Mouse (Mus musculus) limb, embryonic 13.5 days (tissue): ENCODE measurements around the gene Folr2. TPM values are rescaled to one million over a fixed set of nuclear protein-coding genes. Genes with fewer than 3 reads are reported as not detected.
A peak's percentile ranks its signal among the peaks of the same experiment; 100 is the strongest.

Source experiments
- ATAC-seq: fragments of 200-750 bp; cut with Nextera tagmentation; 2 replicates; pipeline ENCODE4 v1.8.0; 2017; ENCODE audit warnings: low read depth, moderate number of reproducible peaks, moderate TSS enrichment; ENCODE audit not compliant: low FRiP score
- H3K27ac ChIP-seq: fragments of 300-500 bp; sonication (generic); 2 replicates; pipeline ENCODE4 v1.5.1; 2015; ENCODE audit warnings: inconsistent platforms, mild to moderate bottlenecking, moderate library complexity
- H3K27me3 ChIP-seq: fragments of 300-500 bp; sonication (generic); 2 replicates; pipeline ENCODE4 v1.6.1; 2015; ENCODE audit warnings: mild to moderate bottlenecking, inconsistent platforms
- H3K36me3 ChIP-seq: fragments of 300-500 bp; sonication (generic); 2 replicates; pipeline ENCODE4 v1.6.1; 2015; ENCODE audit warnings: inconsistent platforms, mild to moderate bottlenecking, moderate library complexity
- H3K4me1 ChIP-seq: fragments of 300-500 bp; sonication (generic); 2 replicates; pipeline ENCODE4 v1.6.1; 2015; ENCODE audit warnings: inconsistent platforms
- H3K4me2 ChIP-seq: fragments of 300-500 bp; sonication (generic); replicated peaks from 2 replicates; pipeline ENCODE4 v1.6.1; 2015; ENCODE audit warnings: inconsistent platforms, mild to moderate bottlenecking, moderate library complexity
- H3K4me3 ChIP-seq: fragments of 300-500 bp; sonication (generic); 2 replicates; pipeline ENCODE4 v1.5.1; 2015; ENCODE audit warnings: moderate library complexity, mild to moderate bottlenecking, inconsistent platforms
- H3K9ac ChIP-seq: fragments of 300-500 bp; sonication (generic); 2 replicates; pipeline ENCODE4 v1.6.1; 2015; ENCODE audit warnings: mild to moderate bottlenecking, inconsistent platforms
- H3K9me3 ChIP-seq: fragments of 300-500 bp; sonication (generic); 2 replicates; pipeline ENCODE4 v1.6.1; 2016; ENCODE audit warnings: inconsistent platforms
- WGBS: fragments of 180-500 bp; shearing (Covaris S2); methylation state at CpG from one replicate; pipeline ENCODE4 v1.1.7; 2015; 5-methylcytosine and 5-hydroxymethylcytosine counted together
- polyA plus RNA-seq: library from polyadenylated mRNA; unstranded; fragments of >200 nt; fragmentation: Nextera tagmentation; extraction: Ambion mirVana; gene quantifications from 2 replicates; pipeline ENCODE4 v1.2.1, GENCODE M21; 2015

Folr2 gene
- polyA plus RNA-seq, 1 experiment from 2014 or later, result 0.51 TPM

- Histone ChIP-seq H3K36me3 (peaks cover 47% of the 10 kb centered on the region), H3K4me1 (peaks cover 36% of the 10 kb centered on the region), H3K4me3 (peak overlapping the region; percentile 96), H3K27ac (0 out of 2 replicates have a peak overlapping the region, but pooled peaks have one; percentile 15), H3K9me3 (no peaks in the 10 kb centered on the region), H3K27me3 (no peaks in the 10 kb centered on the region), H3K9ac (peak overlapping the region; percentile 98), H3K4me2 (peak overlapping the region; percentile 69)
- ATAC-seq, result no peak
- 52% methylated on average over 3 of the region's 3 CpGs for WGBS
Observed at GRCm38 (mm10) chr7:101834903-101835302, 22.1 kb downstream of the Folr2 start.

- Histone ChIP-seq H3K36me3 (peaks cover 56% of the 10 kb centered on the region), H3K9me3 (no peaks in the 10 kb centered on the region), H3K27ac (peak overlapping the region; percentile 52), H3K4me3 (peak overlapping the region; percentile 96; the same call in 1 of the 2 replicates), H3K27me3 (no peaks in the 10 kb centered on the region), H3K9ac (peak overlapping the region; percentile 98; the same call in 1 of the 2 replicates), H3K4me2 (peak overlapping the region; percentile 69), H3K4me1 (peaks cover 35% of the 10 kb centered on the region)
- WGBS, result 62% methylated on average over 3 of the region's 3 CpGs
- no peak for ATAC-seq
Observed at GRCm38 (mm10) chr7:101833916-101834584, 22.9 kb downstream of the Folr2 start.

- Histone ChIP-seq H3K27ac (no peak overlapping the region), H3K36me3 (peaks cover 63% of the 10 kb centered on the region)
- WGBS, result 68% methylated on average over 5 of the region's 5 CpGs
Observed at GRCm38 (mm10) chr7:101833352-101833751, 23.6 kb downstream of the Folr2 start.

GRCm38 (mm10) chr7:101832372-101832771 is 24.6 kb downstream of the Folr2 start:
- no peak overlapping the region for H3K4me2 ChIP-seq
- H3K27me3 ChIP-seq, result no peaks in the 10 kb centered on the region
- no peaks in the 10 kb centered on the region for H3K9me3 ChIP-seq
- no peak overlapping the region for H3K9ac ChIP-seq
- ATAC-seq, result no peak
- peaks cover 72% of the 10 kb centered on the region for H3K36me3 ChIP-seq
- no peak overlapping the region for H3K4me3 ChIP-seq
- H3K4me1 ChIP-seq, result peaks cover 27% of the 10 kb centered on the region
- 93% methylated on average over 4 of the region's 4 CpGs for WGBS
- H3K27ac ChIP-seq, result no peak overlapping the region

More at GRCm38 (mm10) chr7:101833352-101833751, 23.6 kb downstream of the Folr2 start:
- H3K4me3 ChIP-seq, result no peak overlapping the region; the same call in 1 of the 2 replicates
- no peak for ATAC-seq
- H3K9ac ChIP-seq, result no peak overlapping the region; the same call in 1 of the 2 replicates
- peaks cover 28% of the 10 kb centered on the region for H3K4me1 ChIP-seq
- H3K4me2 ChIP-seq, result peak overlapping the region; percentile 69
- H3K9me3 ChIP-seq, result no peaks in the 10 kb centered on the region
- no peaks in the 10 kb centered on the region for H3K27me3 ChIP-seq

- Histone ChIP-seq H3K9me3 (no peaks in the 10 kb centered on the region), H3K9ac (no peak overlapping the region), H3K36me3 (peaks cover 82% of the 10 kb centered on the region), H3K27ac (no peak overlapping the region), H3K4me3 (no peak overlapping the region), H3K4me2 (no peak overlapping the region), H3K4me1 (peaks cover 27% of the 10 kb centered on the region), H3K27me3 (no peaks in the 10 kb centered on the region)
- no peak for ATAC-seq
- 95% methylated on average over 8 of the region's 8 CpGs for WGBS
Observed at GRCm38 (mm10) chr7:101831437-101831836, 25.6 kb downstream of the Folr2 start.

GRCm38 (mm10) chr7:101830373-101830772 is 26.6 kb downstream of the Folr2 start:
- no peak for ATAC-seq
- 98% methylated on average over 3 of the region's 3 CpGs for WGBS
- Histone ChIP-seq H3K27me3 (no peaks in the 10 kb centered on the region), H3K9me3 (no peaks in the 10 kb centered on the region), H3K4me2 (no peak overlapping the region), H3K36me3 (peaks cover 92% of the 10 kb centered on the region), H3K4me3 (no peak overlapping the region), H3K9ac (no peak overlapping the region), H3K4me1 (peaks cover 21% of the 10 kb centered on the region), H3K27ac (no peak overlapping the region)

GRCm38 (mm10) chr7:101823758-101824630 is 33.0 kb downstream of the Folr2 start:
- Histone ChIP-seq H3K9me3 (no peaks in the 10 kb centered on the region), H3K36me3 (peaks cover 61% of the 10 kb centered on the region), H3K27me3 (peaks cover 51% of the 10 kb centered on the region), H3K4me1 (peaks cover 28% of the 10 kb centered on the region), H3K4me3 (no peak overlapping the region), H3K9ac (no peak overlapping the region), H3K4me2 (no peak overlapping the region), H3K27ac (no peak overlapping the region)
- no peak for ATAC-seq
- 82% methylated on average over 18 of the region's 18 CpGs for WGBS

GRCm38 (mm10) chr7:101822836-101823757 is 33.9 kb downstream of the Folr2 start:
- Histone ChIP-seq H3K4me1 (peaks cover 33% of the 10 kb centered on the region), H3K9ac (no peak overlapping the region), H3K4me3 (no peak overlapping the region), H3K36me3 (peaks cover 52% of the 10 kb centered on the region), H3K27me3 (peaks cover 60% of the 10 kb centered on the region), H3K27ac (no peak overlapping the region), H3K4me2 (no peak overlapping the region), H3K9me3 (no peaks in the 10 kb centered on the region)
- no peak; the same call in 1 of the 2 replicates for ATAC-seq
- WGBS, result 31% methylated on average over 32 of the region's 32 CpGs

GRCm38 (mm10) chr7:101821571-101822501 is 35.2 kb downstream of the Folr2 start:
- Histone ChIP-seq H3K4me3 (peak overlapping the region; percentile 46), H3K4me2 (peak overlapping the region; percentile 89), H3K9ac (peak overlapping the region; percentile 67), H3K27ac (no peak overlapping the region), H3K36me3 (peaks cover 40% of the 10 kb centered on the region), H3K27me3 (peaks cover 73% of the 10 kb centered on the region), H3K4me1 (peaks cover 37% of the 10 kb centered on the region), H3K9me3 (no peaks in the 10 kb centered on the region)
- WGBS, result under 1% methylated on average over 71 of the region's 71 CpGs
- ATAC-seq, result peak; percentile 74

GRCm38 (mm10) chr7:101820295-101821030 is 36.5 kb downstream of the Folr2 start:
- WGBS, result 2% methylated on average over 35 of the region's 35 CpGs
- no peak overlapping the region for H3K9ac ChIP-seq
- H3K9me3 ChIP-seq, result no peaks in the 10 kb centered on the region
- H3K27ac ChIP-seq, result no peak overlapping the region
- peaks cover 84% of the 10 kb centered on the region for H3K27me3 ChIP-seq
- peaks cover 26% of the 10 kb centered on the region for H3K36me3 ChIP-seq
- peak overlapping the region; percentile 46 for H3K4me3 ChIP-seq
- peak overlapping the region; percentile 89 for H3K4me2 ChIP-seq
- peaks cover 37% of the 10 kb centered on the region for H3K4me1 ChIP-seq
- ATAC-seq, result no peak
